Mouse (Mus musculus) telencephalon, adult 2 months (tissue): ENCODE data around the gene Calcrl.

Experiments
- DNase-seq: peaks from one replicate; pipeline ENCODE4 v3.0.0-alpha.2; 2011; ENCODE audit warnings: low read depth, low spot score

Calcrl gene

DNA sequence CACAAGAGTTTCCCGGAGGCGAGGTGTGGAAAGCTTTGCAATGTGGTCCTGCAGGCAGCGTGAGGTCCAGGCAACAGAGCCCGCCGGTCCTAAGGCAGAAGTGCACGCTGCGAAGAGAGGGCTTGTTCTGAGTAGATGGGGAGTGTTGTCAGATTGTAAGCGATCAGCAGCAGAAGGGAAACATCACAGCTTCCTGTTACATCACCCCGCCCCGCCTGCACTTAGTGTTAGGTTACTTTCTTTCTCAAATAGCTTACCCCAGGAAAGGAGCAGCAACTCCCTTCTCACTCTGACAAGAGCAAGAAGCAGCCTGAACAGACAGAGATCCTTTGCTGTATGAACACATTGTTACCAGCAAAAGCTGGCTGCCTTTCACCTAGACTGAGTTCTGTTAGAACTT lies at the start of gene Calcrl:
Calcrl (minus strand) TSS at position 274 of the 400 bp plus-strand sequence.
- peak; percentile 38 for DNase-seq

DNA sequence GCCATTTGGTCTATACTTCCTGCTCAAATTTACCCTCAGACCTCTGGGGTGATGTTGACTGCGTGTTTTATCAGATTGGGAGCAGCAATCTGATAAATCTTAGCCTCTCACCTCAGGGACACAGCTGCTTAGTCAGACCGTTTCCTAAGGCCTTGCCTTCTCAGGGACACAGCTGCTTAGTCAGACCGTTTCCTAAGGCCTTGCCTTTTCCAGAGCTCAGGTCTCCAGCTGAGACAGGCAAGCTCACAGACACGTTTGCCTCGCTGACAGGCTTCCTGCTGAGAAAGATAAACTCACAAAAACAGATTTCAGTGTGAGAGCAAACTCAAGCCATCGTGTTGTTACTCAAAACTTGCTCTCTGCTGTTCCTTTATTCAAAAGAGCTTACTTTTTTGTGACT lies 49.4 kb upstream of the Calcrl start:
- no peak for DNase-seq

DNA sequence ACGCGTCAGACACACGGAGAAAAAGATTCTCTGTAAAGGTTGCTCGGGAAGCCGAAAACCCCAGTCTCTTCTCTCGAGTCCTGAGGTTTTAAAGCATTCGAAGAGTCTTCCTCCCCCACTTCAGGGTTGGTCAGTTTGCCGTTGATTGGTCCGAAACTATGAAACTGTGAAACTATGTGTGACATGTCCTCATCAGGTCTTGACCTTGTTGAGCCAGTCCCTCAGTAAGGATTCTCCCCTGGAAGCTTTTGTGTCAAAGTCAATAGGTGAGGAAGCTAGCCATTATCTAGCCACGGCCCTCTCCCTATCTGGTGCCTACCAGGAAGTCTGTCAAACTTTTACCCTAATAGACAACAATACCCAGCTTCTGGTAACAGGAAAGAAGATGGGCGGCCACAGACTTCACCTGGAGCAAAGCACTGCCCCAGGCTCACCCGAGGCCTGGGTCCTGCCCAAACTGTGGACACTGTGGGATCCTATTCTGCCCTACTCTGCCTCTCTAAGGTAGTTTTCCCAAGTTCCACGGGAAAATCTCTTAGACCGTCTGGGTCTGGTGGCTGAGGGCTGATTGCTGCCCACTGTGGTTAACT lies 48.8 kb upstream of the Calcrl start:
- DNase-seq: no peak

DNA sequence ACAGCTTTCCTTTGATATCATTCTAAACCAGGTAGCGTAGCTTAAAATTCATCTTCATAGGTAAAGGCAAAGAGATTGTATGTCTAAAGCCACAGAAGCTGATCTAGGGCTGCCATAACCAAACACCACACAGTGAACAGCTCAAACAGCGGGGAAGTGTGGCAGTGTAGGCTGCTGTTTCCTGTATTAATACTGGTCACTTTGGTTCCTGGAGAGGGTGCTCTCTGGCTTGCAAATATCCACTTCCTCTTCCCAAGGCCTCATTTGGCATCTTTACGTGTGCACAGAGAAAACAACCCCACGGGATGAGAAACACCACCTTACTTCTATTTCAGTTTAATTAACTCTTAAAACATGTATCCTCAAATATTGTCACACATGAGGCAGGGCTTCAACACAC lies 42.2 kb upstream of the Calcrl start:
- DNase-seq: no peak

GRCm38 (mm10) chr2:84464956-84465355 lies 39.7 kb upstream of the Calcrl start:
- no peak for DNase-seq

DNA sequence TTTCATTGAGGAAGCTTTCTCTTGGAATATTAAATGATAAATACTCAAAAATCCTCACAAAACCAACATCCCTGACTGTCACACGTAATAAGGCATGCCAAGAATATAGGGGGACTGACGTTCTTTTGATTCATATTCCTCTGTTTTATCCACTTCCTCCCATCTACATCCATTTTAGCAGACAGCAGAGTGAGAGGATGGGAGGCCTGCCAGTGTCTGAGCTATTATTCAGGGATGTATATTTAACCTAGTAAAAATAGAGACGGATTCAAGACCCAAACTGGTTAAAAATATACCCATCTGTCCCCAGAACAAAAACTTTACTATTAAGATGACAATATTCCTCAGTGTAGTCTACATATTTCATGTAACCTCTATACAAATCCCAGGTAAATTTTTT lies 37.2 kb upstream of the Calcrl start:
- DNase-seq: peak; percentile 35

GRCm38 (mm10) chr2:84459651-84460177 lies 34.5 kb upstream of the Calcrl start:
- DNase-seq: no peak

DNA sequence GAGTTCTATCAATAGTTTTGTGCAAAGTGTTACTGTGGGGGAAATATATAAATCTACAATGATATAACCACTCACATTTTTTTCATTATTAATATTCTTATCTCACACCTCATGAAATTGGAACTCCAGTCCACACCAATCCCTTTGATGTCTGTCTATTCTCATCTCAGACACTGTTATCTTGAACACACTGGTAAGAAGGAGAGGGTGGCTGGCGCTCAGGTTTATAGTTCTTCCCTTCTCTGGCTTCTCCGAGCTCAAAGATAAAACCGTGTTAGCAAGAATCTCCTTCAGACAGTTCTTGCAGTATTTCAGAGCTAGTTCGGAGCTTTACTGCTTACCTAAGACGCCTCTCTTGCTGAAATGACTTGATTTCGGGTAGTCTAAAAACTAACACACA lies 32.0 kb upstream of the Calcrl start:
- no peak for DNase-seq

- DNase-seq: peak; percentile 85
Observed at GRCm38 (mm10) chr2:84455236-84455799, 30.1 kb upstream of the Calcrl start.

- DNase-seq: no peak
Observed at GRCm38 (mm10) chr2:84454551-84455235, 29.5 kb upstream of the Calcrl start.

DNA sequence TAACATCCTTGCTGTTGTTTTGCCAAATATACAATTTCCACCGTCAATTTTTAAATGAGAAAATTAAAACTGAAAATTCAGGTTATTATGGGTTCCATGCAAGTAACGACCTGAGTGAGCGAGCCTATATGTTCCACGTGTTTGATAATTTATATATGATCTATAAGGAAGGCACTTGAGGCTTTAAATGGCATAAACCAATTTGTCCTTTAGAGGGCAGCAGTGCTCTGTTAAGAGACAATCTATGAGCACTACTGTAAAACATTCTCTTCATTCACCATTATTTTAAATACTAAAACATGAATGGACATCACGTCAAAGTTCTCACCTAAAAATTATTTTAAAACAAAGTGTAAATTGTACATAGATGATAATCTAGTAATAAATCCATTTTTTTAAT lies 28.8 kb upstream of the Calcrl start:
- DNase-seq: peak; percentile 42

- no peak for DNase-seq
Observed at GRCm38 (mm10) chr2:84445499-84445898, 20.3 kb upstream of the Calcrl start.

- no peak for DNase-seq
Observed at GRCm38 (mm10) chr2:84441940-84442339, 16.7 kb upstream of the Calcrl start.

DNA sequence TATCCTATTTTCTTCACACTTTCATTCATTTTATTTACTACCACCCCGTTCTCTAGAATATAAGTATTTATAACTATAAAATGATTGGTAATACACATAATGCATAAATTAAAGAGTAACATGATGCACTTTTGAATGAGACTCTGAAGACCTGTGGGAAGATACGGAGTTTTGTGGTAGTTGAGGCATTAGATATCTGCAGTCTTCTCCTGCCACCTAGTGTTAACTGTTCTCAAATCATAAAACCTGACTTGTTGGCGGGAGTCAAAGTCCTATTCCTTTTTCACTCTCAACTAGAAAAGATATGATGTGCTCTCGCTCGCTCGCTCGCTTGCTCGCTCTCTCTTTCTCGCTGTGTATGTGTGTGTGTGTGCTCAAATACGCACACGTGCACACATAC lies 4.5 kb upstream of the Calcrl start:
- peak; percentile 68 for DNase-seq

DNA sequence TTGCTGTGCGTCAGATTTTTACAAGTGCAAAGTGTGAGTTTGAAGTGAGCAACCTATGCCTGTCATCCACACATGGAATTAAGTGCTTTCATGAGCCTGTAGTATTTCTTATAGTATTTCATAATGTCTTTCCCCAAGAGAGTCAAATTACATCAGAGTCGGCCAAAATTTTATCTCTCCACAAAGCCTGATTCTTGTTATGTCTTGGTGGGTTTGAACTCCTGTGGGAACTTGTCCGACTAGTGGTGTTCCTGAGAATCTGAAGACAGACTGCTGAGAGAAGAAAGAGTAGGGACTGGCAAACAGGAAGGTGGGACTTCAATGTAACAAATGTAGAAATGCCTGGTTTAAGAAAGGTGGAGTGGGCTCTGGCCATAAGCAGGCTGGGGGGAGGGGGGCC lies 3.6 kb upstream of the Calcrl start:
- DNase-seq: no peak

GRCm38 (mm10) chr2:84426531-84426930 lies 1.3 kb upstream of the Calcrl start:
- DNase-seq: no peak

GRCm38 (mm10) chr2:84416501-84416900 lies 8.7 kb downstream of the Calcrl start:
- DNase-seq: no peak

DNA sequence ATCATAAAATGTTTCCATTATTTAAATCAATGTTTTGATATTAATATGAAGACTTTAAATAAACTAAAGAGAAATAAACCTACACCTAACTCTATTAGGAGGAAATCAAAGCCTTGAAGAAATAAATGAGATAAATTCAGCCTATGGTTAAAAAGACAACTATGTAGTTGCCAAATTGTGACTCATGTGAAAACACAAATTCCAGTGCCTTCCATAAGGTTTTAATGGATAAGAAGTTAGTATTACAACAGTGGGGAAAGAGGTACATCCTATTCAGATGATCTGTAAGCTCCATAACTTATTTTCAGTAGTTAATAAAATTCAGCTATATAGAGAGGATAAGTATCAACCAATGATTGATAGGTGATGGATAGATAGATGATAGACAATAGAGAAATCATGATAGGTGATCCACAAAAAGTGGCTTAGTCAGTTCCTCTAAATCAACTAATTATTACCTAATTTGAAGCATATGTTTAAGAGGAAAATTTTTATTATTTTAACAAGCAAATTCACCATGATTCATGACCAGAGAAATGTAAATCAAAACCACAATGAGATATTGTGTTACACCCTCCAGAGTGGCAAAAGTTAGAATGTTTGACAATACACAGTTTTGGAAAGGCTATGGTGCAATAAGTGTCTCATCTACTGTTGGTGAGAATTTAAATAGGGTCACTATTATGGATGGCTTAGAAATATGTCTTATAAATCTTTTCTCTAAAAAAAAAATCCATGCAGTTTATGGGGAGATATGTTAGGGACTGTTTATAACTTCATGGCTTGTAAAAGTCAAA lies 15.2 kb downstream of the Calcrl start:
- DNase-seq: no peak

GRCm38 (mm10) chr2:84404834-84405233 lies 20.4 kb downstream of the Calcrl start:
- no peak for DNase-seq

DNA sequence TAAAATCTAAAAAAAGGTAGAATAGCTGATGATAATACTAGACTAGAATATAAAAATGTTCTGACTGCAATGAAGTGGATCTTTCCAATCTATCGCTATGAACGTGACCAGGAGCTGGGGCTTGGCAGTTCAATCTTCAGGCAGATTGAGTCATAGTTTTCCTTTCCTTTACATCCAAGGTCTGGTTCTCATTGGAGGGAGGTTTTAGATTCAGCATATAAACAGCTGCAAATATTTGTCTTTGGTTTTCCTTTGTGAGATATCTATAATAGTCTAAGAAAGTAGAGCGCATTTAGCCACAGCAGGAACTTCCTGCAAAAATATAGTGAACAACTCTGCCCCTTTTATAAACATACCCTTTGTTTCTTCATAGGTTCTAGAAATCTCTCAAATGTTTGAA lies 22.5 kb downstream of the Calcrl start:
- no peak for DNase-seq

- no peak for DNase-seq
Observed at GRCm38 (mm10) chr2:84396557-84396956, 28.7 kb downstream of the Calcrl start.

DNA sequence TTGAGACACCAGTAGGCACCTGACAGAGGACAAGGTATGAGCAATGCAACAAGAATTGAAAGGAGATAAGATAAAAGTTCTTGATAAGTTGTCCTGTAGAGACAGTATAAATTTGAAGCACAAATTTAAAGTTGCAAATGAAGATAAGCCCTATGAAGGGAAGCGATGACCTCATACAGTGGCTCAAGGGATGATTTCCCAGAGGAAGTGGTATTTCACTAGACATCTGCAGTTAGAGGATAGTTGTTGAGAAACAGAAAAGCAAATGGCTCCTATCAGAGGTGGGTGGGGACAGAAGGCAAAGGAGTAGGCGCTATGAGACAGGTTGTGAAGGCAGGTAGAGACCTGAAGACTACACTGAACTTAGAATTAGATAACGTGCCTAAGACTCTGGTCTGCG lies 32.0 kb downstream of the Calcrl start:
- DNase-seq: no peak
